Mouse (Mus musculus) bone marrow macrophage, adult 2 months (primary cell): ENCODE results near the gene Yeats2.

Experiments
- CTCF ChIP-seq: IDR thresholded peaks from 2 replicates; pipeline ENCODE4 v1.5.1; 2012; ENCODE audit warnings: low read depth, mild to moderate bottlenecking, low read length, moderate library complexity
- POLR2A ChIP-seq: IDR thresholded peaks from 2 replicates; pipeline ENCODE4 v1.6.1; 2012; ENCODE audit warnings: mild to moderate bottlenecking, low read depth, low read length, borderline replicate concordance

DNA sequence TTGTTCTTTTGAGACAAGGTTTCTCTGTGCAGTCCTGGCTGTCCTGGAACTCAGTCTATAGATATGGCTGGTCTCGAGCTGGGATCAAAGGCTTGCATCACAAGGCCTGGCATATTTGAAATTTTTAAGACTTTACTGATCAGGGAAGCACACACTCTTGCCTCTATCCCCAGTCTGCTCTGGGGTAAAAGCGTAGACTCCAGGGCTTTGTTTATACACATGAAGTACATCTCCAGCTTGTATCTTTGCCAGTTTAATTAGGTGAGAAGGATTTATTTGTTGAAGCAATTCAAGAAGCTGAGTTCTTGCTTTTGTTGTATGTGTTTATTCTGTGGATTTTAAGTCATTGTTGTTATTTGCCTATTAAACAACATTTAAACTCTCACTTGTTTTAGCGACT is 12.9 kb downstream of the Yeats2 start:
- TF ChIP-seq CTCF (no peak), POLR2A (no peak)
